Mouse (Mus musculus): ENCODE data around the gene Snd1.

- no peak for TF ChIP-seq HCFC1 (IDR thresholded peaks at IDR 0.05; ENCODE audit: borderline replicate concordance, insufficient read depth, low read length)
- TF ChIP-seq ZC3H11A (IDR thresholded peaks at IDR 0.05; ENCODE audit: borderline replicate concordance, low read depth, low read length): no peak
- no peak for TF ChIP-seq CHD2 (IDR thresholded peaks at IDR 0.05; ENCODE audit: low read depth, low read length)
Observed at GRCm38 (mm10) chr6:28618751-28619153, 143.8 kb downstream of the Snd1 start.
